Mouse (Mus musculus): ENCODE data around the gene Pigp.

- no peak for TF ChIP-seq POLR2A (IDR thresholded peaks at IDR 0.05; ENCODE audit: extremely low read depth, insufficient read depth, low read length)
- TF ChIP-seq CTCF (IDR thresholded peaks at IDR 0.05; ENCODE audit: extremely low read depth, insufficient read depth, low read length): no peak
Measured at GRCm38 (mm10) chr16:94315215-94315614, 56.4 kb downstream of the Pigp start.

Data from cortical plate, adult 2 months (tissue).